Mouse (Mus musculus): ENCODE results near the gene Mindy3. TPM values are rescaled to one million over a fixed set of nuclear protein-coding genes. Genes with fewer than 3 reads are reported as not detected.
"Not testable (repeated sequence)": the region's sequence is repeated elsewhere in the genome, so short reads cannot be mapped to it uniquely, and the experiment has no call there.

The Mindy3 gene
- total RNA-seq (2021): 10 to 100 TPM; 14.8 to 17.0 TPM
- long read RNA-seq, experiment 1, partial matches to known transcripts: 0 of 8 reads
- long read RNA-seq, experiment 1, other reads (novel, unspliced or antisense): 6 of 8 reads
- long read RNA-seq, experiment 2, partial matches to known transcripts: 0 of 7 reads
- long read RNA-seq, experiment 2, other reads (novel, unspliced or antisense): 5 of 7 reads

DNA sequence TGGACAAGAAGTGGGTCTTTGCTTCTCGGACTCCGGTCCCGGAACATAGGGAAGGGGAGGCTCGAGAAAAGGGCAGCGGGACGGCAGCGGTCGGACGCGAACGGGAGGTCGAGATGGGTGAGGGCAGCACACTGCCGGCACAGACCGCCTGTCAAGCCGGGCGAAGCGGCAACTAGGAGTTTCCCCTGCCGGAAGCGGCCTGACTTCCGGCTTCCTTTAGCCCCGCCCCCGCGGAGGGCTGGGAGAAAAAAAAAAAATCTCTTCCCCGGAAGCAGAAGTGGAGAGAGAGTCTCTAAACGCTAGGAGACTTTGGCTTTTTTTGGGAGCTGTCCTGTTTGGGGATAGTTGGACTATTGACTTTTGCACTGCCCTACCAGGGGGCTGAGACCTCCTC, at the start of gene Mindy3:
Gene Mindy3, minus strand, starts transcription at position 209 of the 394 bp plus-strand sequence.
- peak; percentile 94 to 95 for DNase-seq

DNA sequence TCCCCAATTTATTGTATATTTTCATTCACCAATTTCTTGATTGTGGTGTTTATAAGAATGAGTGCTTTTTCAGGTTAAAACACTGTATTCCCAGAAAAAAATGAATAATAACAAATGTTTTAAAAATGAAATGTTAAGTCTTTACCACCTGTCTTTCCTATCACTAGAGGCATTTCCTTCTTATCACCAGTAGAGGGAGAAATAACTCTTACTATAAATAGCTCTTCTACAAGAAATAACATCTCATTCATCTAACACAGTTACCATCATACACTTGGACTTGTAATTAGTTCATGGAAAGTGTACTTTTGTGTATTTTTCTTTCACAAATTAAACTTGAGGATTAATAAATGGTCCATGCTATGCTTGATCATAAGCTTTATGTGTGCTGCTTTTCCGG, 40.5 kb upstream of the Mindy3 start:
- no peak for DNase-seq

DNA sequence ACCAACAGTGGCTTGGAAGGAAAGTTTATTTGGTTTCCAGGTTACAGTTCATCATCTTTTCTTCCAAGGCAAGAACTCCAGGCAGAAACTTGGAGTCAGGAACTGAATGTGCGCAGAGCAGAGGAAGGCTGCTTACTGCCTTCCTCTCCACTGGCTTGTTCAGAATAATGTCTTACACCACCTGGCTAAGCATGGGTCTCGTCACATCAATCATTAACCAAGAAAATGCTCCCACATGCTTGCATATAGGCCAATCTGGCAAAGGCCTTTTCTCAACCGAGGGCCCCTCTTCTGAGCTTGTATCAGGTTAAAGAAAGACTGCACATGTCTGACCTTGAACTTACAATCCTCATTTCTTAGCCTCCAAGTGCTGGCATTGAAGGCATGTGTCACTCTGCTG, 30.8 kb upstream of the Mindy3 start:
- DNase-seq: no peak

DNA sequence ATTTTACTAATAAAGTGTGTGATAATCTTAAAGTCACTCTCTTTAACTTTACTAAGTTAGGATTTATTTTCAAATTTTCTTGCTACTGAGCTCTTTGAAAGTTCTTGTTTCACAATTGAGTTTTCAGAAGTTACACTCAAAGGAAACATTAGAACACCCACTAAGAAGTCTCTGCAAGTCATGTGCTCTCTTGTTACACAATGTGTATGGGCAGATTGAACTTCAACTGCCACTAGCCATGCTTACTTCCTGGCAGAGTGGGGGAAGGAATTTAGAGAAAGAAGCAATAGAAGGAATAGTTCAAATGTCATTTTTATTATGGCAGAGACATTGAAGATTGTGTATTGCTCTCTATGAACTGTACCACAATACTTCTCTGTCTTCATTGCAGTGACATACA, 20.9 kb upstream of the Mindy3 start:
- DNase-seq: no peak

DNA sequence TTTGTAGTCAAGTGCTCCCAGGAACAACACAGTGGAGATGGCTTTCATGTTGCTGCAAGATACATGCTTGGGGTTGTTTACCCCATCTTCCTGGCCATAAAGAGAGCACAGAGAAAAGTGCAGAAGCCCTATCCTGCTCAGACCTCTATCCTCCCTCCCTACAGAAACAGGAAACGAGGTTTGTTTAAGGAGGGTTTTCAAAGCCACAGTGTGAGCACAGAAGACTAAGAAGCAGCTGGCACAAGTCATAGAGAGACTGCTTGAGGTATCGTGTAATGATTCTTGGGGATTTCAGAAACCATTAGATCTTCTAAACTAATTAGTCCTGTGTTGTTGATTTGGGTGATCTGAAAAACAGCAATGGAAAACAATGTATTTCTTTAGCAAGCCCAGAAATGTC, 20.3 kb upstream of the Mindy3 start:
- DNase-seq: no peak

DNA sequence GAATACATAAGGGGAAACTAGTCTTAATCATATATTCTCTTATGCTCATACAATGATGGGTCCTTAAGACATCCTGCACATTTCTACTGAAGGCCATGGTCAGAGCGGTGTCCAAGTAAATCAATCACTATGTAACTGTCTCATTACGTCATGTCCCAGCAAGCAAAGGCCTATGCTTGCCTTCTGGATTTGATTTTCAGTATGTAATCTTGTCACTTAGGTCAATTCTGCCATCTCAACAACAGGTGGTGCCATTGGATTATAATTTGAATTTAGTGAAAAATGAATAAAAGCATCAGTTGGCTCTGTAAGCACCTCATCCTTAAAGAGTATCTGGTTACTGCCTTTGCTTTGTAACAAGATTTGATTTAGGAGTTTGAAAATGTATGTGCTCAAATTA, 18.9 kb upstream of the Mindy3 start:
- no peak for DNase-seq

DNA sequence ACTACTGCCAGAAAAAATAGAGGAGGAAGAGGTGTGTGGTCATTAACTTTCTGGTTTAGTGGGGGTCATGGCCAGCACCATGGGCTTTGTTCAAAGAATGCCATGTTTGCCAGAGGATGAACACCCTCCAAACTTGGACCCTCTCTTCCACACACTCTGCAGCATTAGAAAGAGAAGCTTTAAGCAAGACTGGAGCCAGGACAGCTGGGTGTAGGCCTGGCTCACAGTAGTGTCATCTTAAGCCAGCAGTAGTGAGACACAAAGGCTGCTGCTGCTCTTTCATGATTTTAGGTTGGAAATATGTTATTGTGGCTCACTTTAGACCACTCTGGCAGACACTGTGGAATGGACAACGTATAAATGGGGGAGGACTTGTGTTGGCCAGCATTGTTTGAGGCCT, 12.8 kb upstream of the Mindy3 start:
- DNase-seq: peak; percentile 13 to 18

DNA sequence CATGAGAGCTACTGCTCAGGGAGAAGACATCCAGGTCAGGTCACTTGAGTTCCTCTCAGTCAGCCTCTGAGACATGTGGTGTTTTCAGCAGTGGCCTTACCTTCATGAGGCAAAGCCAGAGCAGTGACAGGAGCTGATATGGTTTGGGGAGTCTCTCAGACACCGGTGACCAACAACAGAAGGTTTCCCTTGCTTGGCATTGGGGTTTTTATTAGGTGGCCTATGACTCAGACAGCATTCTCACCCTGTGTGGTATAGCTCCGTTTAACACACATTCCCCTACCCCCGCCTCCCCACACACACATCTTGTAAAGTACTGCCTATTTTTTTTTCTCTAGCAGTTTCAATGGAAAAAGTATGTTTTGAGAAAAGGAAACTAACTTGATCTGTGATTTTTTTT, 5.1 kb upstream of the Mindy3 start:
- DNase-seq: no peak

DNA sequence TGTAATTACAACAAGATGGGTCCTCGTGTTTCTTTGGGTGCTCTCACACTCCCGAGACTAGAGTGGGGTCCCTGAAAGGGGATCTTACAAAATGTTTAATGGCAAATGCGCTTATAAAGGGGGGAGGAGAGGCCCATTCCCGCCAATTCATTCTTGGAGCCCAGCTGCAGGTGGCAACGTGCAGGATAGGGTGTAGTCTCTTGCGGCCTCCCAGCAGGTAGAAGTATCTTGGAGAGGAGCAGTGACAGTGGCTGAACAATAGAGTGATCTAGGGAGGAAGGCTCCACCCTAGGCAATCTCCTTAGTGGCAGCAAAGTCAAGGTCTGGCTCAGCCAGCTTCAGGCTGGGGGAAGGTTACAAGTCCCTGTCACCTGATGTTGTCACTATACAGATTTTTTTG, 4.2 kb upstream of the Mindy3 start:
- DNase-seq: not testable (repeated sequence)

DNA sequence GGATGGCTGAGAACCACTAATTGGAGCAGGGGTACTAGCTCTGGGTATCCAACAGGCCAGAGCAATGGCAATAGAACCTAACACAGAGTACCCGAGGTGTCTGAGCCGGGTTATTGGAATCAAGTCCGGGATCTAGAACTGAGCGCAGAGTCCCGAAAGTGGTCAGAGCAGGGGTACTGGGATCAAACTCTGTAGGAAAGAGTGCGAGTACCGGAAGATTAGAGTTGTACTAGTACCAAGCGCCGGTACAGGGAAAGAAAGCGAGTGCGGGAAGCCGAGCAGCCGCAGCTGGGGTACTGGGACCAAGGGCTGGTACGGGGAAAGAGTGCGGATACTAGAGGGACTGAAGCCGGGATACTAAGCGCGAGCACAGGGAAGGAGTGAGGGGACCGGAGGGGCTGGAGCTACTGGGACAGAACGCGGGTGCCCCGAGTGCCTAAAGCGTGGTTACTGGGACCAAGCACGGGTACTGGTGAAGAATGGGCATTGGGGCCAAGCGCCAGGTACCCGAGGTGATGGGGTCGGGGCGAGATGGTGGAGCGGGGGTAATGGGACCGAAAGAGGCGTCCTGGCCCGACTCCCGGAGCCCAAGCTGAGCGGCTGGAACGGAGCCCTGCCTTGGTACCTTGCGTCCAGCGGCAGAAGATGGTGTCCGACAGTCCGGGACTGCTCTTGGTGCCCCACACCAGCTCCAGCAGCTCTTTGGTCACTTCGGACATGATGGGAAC, 572 bp downstream of the Mindy3 start:
- DNase-seq: no peak

DNA sequence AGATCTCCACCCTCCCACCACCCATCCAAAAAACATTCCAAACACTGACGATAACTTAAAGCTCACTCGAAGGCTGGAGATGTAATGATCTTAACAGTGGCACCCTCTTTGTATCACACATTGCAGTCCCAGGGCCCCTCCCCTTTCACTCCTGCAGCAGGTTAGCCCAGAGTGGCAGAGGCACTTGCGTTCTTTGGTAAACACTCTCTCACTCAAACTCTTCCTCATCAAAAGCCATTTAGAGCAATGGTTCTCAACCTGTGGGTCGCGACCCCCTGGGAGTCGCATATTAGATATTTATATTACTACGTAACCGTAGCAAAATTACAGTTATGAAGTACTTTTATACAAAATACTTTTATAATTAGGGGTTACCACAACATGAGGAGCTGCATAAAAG, 1.1 kb downstream of the Mindy3 start:
- peak in 1 of 2 experiments; percentile 7 for DNase-seq

DNA sequence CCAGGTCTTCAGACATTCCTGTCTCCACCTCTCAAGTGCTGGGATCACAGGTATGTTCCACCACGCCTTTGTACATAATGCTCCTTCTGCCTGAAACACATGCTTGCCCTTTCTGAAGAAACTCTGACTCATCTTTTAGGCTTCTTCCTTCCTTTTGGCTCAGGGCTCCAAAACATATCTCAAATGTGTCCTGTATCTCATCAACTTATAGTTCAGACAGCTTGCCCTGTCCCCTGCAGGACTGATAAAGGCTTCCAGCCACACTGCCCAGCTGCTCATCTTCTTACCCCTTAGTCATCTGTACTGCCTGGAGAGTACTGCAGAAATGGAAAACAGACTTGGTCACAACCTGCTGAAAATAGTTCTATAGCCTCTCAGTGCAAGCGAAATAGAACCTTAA, 7.0 kb downstream of the Mindy3 start:
- no peak for DNase-seq

DNA sequence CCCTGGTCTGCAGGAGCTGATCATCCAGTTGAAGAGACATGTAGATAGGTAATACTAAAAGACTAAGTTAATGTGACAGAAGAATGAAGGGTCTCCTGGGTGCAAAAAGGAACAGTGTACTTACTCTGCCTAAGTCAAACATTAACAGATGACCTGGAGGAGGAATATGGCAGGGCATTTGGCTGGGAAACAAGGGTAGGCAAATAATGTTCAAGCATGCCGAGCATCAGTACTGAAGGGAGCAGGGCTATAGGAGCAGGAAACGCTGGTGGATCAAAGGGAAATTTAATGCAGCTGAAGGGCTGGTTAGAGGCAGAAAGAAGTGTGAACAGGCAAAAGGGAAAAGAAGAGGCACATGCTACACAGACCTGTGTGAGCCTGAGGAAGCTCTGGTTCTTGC, 8.1 kb downstream of the Mindy3 start:
- DNase-seq: no peak

DNA sequence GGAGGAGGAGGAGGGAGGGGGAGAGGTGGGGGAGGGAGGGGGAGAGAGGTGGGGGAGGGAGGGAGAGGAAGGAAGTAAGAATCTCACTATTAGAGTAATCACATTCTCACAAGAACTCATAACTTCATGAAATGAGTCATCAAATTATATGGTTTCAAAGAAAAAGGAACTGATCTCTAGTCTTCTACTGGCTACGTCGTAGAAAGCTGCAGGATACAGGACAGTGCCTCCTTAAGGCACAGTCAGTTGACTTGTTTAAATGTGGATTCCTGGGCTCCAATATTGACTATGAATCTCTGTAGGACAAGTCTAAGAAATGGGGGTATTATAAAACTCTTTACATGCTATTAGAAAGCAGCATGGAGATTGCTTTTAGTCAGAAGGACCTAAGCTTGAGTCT, 12.5 kb downstream of the Mindy3 start:
- no peak for DNase-seq

DNA sequence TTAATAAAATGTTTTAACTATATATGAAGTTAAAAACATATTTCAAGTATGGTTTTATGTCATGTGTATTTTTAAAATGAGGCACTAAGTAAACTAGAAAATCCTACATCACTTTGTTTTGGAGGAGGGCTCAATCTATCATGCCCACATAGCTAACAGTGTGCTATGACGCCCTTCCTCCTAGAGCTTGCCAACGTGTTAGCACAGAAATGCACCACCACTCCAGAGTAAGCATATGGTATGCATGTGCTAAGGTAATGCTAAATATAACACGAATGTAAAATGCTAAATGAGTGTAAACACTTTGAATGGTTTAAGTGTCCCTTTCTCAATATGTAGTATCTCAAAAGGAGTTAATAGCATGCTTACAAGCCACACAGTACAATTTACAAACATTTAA, 16.8 kb downstream of the Mindy3 start:
- no peak for DNase-seq

DNA sequence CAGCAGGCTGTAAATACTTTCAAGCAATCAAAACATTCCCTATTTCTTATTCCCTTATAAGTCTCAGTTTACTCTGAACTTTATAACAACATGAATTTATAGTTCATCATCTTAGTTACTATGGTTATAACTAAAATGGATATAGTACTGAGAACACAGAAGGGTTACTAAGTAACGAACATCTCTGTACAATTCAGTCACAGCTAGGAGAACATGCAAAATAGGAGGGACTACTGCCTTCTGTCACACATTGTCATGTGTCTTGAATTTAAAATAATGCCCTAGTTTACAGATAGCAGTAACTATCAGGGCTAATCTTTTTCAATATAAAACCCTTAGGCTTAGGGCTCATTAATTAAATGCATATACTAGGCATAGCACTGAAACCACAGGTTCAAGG, 18.1 kb downstream of the Mindy3 start:
- no peak for DNase-seq

DNA sequence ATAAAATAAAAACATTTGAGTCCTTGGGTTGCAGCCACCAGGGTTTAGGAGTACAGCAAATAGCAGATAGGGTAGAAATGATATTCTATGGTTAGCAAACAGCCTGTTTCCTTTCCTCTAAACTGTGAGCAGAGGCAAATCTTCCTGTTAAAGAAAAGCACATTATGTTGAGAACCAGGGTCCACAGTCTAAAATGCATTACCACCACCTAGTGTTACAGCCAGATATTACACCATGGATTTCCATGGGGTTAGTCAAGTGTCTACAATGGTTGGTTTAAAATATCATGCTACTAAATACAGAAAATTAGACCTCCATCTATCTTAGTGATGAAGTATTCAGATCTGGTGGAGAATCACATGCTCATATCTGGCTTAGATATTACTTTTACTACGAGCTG, 30.2 kb downstream of the Mindy3 start:
- DNase-seq: peak; percentile 42 to 74

DNA sequence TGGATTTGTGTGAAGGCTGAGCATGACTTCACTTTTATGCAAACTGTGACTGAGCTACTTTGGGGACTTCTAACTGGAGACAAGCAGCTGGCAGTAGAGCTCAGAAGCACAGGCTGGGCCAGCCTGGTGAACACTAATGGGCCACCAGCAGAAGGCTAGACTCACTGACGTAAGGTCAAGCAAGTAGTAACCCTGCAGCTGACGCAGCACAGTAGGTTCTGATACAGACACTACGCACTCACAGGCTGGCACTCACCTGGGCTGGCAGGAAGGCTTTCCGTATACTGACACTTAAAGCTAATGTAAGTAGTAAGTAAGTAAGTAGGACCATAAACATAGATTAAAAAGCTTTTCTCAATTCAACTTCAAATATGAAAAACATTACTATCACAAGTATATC, 30.7 kb downstream of the Mindy3 start:
- DNase-seq: no peak

DNA sequence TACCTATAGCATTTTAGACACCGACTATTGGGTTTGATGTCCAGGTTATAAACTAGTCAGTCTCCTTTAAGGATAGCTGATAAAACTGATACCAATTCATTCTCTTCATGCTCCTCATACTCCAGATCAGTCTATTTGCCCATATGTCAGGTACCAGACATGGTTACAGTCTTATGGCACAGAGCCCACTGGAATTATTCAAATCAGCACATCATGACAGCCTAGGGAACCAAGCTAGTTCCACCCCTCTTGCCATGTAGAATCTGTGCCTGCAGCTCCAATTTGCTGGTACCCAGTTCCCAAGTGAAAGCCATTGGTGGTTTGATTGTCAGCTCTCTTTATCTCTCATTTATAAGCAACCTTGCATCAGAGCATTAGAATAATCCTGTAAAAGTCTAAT, 34.9 kb downstream of the Mindy3 start:
- DNase-seq: no peak

DNA sequence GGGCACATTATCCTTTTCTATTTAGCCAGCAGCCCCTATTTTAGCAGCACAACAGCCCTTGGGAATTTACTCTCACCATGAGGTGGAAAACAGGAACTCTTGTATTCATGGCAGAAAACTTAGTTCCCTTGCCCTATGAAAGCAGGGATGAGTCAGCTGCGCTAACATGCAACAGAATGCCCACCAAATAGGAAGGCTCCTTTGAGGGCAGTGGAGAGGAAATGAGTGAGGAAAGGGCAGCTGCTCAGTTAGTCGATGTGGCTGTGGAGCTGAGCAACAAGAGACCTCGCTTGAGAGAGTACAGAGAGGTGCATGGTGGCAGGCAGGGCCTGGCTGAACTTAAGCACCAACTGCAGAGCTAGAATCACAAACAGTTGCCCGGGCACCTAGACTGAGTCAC, 36.6 kb downstream of the Mindy3 start:
- DNase-seq: peak in 1 of 2 experiments; percentile 11

DNA sequence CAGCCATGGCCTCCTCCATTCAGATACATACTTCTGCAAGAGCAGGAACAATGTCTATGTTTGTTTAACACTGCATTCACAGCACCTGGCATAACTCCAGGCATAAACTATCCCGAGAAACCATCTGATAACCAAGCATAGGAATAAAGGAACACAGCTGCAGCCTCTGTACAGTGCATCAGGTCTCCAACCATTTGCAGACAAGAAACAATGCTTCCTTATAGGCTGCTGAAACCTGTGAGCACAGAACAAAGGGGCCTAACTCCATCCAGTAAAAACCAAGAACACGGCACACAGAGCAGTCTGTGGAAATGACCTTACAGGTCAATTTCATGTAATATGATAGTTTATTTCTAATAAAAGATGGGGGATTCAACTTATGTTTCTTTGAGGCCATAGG, 39.0 kb downstream of the Mindy3 start:
- DNase-seq: no peak

DNA sequence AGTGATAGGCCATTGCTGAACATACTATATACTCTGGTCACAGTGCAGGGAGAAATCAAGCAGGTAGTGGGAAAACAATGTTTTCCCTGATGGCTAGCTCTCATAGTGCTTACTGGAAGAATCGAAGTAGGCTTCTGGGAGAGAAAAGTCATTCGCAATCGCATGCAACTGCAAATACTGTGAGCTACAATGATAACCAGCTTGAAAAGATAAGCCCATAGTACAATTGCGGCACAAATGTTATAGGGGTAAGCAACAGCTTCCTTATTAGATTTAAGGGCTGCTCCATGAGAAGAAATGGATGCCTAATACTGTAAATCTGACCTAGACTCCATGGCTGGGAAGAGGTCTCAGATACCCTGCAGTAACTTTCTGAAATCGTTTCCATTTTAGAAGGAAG, 40.7 kb downstream of the Mindy3 start:
- no peak for DNase-seq

DNA sequence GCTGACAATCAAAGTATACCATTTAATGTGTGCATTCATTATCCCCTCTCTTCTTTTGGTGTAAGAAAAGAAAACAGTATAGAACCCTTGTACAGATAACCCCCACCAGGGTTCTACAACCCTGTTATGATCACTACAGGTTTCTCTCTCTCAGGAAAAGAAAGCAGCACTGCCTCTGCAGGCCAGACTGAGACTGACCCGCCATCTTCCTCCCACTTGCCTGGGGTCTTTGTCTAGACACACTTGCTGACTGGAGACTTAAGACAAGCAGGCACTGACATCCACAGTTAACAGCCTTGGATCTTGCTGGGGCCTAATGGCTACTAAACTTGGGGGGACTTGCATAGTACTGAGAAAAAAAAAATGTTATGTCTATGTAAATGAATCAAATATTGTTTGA, 42.2 kb downstream of the Mindy3 start:
- DNase-seq: no peak

DNA sequence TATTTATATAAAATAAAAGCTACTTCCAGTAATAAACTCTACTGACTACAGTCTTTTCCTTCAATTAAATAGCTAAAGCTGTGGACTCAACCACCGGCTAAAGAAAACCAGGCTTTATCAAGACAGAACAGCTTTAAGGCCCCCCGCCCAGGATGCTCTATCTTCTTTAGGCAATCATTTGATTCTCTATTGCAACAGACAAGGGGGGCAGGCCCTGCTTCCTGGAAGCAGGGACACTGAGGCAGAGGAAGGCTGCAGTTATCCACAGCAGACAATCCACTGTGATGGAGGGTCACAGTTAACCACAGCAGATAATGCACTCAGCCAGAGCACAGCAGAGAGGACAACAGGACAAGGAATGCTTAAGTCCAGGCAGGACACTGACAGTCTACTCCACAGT, 46.4 kb downstream of the Mindy3 start:
- DNase-seq: no peak
